Mouse (Mus musculus): ENCODE results near the gene Unc13a.
A peak's percentile ranks its signal among the peaks of the same experiment; 100 is the strongest.

The Unc13a gene

GRCm38 (mm10) chr8:71665331-71666130 lies 6.0 kb downstream of the Unc13a start:
- DNase-seq = peak; percentile 72 to 74

GRCm38 (mm10) chr8:71660325-71661120 lies 11.0 kb downstream of the Unc13a start:
- DNase-seq = peak; percentile 87 to 89

DNA sequence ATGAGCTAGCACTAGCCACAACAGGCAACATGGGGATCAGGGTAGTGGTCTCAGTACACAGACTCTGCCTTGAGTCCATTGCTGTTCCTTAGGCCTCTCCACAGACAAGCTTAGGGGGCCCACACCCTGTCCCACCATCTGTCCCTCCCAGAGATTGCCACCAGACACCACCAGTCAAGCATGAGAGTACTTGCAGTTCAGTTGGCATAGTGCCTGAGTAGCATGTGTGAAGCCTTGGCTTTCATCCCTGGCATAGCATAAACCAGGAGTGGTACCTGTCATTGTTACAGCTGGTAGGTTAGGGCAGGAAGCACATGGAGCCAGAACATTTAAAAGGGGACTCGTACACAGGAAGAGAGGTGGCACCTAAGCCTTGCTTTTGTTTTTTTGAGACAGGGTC lies 11.8 kb downstream of the Unc13a start:
- DNase-seq = no peak

- DNase-seq = no peak
Observed at GRCm38 (mm10) chr8:71658515-71659049, 13.0 kb downstream of the Unc13a start.

DNA sequence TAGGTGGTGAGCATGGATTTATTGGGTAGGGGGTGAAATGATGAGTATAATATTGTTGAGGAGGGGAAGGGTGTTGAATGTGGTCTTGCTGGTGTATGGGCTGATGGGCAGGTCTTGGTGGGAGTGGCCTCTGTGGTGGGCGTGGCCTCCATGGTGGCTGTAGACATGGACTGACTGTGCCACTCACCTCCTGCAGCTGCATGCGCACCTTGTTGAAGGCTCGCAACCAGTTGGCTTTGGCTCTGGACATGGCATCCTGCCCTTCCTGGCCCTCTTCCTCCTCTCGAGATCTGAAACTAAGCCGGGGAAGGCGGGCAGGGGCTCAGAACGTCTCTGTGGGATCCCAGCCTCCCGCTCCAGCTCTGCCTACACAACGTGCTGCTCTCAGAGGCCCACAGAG lies 13.7 kb downstream of the Unc13a start:
- peak in 1 of 2 experiments; percentile 33 for DNase-seq

DNA sequence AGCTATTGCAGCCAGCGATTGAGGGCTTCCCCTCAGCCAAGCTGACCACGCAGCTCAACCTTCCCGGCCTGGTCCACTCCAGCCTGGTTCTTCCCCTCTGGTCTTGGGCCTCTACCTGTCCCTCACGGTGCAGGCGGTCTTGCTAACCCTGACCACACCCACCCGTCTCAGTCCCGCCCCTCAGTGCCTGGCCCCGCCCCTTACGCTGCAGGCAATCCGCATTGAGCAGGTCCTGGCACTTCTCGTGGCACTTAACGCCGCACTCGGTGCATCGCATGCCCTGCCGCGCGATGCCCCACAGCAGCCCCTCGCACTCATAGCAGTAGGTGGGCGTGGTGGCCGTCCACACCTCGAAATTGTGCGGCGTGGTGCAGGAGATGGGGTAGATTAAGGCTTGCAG lies 17.0 kb downstream of the Unc13a start:
- peak; percentile 60 to 67 for DNase-seq

DNA sequence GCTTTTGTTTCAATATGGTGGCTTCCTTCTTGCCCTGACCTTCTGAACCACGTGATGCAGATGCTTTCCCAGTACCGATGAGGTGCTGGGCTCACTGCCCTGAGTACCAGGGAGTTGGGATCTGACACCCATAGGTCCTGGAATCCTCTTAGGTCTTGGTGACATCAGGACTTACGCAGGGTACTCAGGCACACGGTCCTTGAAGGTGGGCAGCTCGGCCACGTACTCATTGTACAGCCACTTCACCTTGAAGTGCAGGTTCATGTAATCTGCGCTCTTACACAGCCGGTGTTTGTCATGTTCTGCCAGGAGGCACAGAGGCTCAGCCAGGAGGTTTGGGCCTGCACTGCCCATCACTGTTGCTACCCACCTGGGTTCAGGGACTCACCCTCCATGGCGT lies 26.0 kb downstream of the Unc13a start:
- DNase-seq = no peak

- DNase-seq = no peak
Observed at GRCm38 (mm10) chr8:71639318-71639717, 32.2 kb downstream of the Unc13a start.

DNA sequence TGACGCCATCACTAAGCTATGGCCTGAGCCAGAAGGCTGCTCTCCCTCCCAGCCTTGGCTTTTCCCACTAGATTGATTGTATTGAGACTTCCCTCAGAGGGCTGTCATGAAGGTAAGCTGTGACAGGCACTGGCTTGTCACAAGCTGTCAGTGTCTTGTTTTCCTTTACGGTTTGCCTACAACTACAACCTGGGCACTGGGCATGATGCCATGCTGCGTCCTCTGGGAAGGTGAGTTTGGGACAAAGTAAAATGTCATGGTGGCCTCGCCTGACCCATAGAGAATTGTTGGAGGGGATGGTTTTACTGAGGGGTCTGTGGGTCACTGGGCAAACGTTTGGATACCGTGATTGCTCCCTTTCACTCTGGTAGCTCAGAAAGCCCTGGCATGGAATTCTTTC lies 33.2 kb downstream of the Unc13a start:
- no peak for DNase-seq

DNA sequence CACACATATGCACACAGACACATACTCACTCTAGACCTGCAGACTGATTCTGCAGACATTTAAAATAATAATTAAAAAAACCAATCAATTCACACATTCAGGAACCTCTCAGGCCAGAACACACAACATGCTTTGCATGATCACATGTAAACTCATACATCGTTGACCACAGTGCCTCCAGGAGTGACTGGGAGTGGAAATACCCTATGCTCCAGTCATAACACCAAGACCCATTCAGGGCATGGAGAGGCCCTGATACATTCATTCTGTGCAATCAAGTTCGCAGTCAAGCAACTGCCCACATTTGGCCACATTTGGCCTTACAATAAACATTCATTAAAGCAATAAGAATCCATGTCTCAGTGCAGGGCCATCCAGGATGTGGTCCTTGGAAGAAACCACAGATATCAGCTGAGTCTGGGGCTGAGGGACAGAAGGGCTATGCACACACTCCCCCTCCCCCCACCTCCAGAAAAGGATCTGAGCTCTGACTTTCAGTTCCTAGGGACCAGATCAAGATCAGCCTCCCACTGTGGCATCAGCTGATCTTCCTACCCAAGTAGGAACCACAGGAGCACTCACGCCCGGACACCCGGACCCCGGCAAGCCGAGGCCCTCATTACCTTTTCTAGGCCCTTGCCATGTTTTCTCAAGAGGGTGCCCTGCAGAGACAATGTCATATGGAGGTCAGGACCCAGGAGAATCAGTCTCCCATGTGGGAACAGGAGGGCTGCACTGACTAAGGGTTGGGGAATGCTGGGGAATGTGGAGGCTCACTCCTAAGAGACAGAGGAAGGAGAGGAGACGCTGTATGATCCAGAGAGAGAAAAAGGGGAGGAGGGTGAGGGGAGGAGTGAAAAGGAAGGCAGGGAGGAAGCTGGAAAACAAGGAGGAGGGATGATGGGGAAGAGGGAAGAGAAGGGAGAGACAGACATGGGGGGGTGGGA lies 34.1 kb downstream of the Unc13a start:
- DNase-seq = no peak

- peak; percentile 77 for DNase-seq
Observed at GRCm38 (mm10) chr8:71633981-71634667, 37.4 kb downstream of the Unc13a start.

DNA sequence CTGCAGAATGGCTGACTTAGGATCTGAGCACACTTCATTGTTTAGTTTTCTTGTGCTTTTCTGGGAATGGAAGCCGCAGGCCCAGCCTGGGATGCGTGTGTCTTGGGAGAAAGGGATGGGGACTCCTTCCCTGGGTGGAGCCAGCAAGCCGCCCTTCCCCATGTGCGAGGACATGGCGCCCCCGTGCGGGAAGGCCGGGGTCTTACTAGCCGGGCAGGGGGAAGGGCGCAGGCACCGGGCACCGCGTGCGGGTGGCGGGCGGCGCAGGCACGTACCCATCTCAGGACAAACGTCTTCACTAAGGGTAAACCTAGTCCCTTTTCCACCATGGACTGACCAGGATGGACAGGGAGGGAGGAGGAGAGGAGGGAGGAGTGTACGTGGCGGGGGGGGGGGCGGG lies 38.4 kb downstream of the Unc13a start:
- peak; percentile 89 to 90 for DNase-seq

GRCm38 (mm10) chr8:71631897-71632296 lies 39.7 kb downstream of the Unc13a start:
- no peak for DNase-seq

- no peak for DNase-seq
Observed at GRCm38 (mm10) chr8:71630761-71631160, 40.8 kb downstream of the Unc13a start.

DNA sequence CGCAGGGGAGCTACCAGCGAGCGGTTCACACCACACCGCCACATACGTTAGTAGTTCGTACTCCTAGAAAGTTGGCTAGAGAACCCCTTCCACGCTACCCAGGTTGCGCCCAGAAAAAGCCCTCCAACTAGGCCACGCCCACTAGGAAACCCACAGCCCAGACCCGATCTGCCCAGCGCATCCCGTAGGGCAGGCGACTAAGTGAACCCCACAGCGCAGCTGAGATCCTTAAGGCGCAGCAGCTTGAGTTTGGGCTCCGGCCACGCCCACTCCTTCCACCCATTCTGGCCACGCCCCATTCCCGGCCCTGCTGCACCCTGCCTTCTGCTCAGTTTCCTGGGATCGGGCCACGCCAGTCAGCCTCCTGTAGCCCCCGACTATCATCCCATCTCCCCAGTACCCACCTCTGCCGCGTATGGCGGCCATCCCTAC lies 41.8 kb downstream of the Unc13a start:
- DNase-seq = peak; percentile 44 to 49

DNA sequence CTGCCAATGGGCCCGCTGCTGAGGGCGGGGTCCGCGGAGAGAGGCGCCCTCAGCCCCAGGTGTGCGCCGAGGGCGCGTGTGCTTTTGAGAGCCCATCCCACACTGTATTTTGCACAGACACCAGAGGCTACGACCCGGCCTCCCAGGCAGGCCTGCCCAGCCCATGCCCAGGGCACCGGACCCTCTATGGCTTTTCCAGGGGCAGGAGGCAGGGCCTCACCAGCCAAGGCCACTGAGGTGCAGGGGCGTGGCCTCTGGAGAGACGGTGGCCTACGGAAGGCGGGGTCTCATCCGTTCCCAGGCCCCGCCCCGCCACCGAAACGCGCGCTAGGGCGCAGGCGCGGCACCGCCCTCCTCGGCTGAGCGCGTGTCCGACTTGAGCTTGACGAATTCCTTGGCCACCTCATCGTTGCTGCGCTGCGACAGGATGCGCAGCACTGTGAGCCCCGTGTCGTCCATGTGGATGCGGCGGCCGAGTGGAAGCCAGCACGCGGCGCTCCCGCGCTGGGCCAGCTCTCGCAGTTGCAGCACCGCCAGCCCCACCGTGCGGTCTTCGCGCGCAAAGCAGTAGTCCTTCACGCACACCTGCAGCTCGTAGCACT lies 42.4 kb downstream of the Unc13a start:
- peak; percentile 95 to 97 for DNase-seq

DNA sequence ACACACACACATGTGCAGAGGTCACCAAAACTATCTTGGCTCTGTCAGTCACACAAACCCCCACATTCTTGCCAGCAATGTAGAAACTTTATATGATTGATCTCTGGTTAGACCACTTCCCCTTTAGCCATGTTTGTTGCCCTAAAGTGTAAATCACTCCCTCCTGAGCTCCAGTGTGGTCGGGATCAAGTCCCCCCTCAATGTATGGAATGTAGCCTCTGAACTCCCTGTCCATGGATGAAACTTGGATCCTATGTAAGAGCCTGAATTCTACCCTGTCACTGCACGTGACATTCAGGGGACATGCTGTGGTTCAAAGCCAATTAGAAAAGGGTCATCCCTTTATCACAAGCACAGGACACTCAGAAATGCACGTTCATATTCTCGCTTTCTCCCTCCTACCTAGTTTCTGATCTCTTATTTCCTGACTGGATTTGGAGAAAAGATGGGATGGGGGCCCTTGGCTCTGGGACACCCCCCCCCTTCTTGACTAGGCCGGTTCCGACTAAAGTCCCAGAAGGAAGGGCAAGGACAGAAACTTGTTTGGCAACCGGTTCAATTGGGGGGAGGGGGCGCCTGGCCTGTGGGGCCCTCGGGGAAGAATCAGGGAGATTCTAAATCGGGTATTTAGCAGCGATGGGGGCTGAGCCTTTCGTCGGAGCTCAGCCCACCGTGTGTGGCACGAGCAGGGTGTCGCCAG lies 43.0 kb downstream of the Unc13a start:
- DNase-seq = peak in 1 of 2 experiments; percentile 18

DNA sequence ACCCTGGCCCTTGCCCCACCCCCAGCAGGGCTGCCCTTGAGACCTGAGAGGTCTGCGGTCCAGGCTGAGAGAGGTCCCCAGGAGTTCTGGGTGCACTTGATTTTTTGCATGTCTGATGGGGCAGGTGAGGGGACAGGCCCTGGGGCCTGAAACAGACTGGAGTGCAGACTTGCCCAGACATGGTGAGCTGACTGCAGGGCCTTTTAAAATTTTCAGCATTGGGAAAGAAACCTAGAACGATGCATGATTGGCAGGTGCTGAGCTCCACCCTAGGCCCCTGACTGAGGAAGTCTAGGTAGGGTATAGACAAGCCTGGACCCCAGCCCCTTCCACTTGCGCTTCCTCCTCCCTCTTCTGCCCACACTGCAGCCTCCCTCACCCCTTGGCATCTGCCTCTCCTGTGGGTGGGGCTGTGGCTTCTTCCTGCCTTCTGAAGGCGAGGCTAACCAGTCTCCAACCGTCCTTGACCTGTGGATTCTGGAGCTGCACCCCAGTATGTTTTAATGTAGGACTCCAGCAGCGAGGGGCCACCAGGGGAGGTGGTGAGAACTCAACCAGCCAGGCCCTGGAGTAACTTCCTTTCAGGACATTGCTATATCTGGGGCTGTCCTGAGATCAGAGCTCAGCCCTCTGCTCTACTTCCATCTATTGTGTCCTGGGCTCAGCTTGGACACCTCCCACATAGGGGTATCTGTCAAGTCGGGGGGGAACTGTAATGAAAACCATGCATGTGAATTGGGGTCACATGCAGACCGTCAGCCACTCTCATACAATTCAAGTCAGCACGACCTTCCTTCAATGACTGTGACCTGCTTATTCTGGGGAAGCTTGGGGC lies 44.1 kb downstream of the Unc13a start:
- no peak for DNase-seq

DNA sequence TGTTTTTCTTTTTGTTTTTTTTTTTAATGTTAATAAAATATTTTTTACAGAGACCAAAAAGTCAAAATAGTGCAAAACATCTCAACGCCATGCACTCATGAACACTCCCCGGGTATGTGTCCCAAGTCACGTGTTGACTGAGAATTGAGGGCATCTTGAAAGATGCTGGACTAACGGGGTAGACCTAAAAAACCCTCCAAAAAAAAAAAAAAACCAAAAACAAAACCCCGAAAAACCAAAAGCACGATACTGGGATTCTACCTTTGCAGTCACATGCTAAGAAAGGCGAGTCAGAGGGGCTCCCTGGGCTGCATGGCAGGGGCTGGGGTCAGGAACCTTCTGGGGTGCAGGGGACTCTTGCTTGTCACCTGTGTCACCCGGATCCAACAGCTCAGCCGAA lies 44.8 kb downstream of the Unc13a start:
- DNase-seq = no peak

GRCm38 (mm10) chr8:71625088-71625487 lies 46.5 kb downstream of the Unc13a start:
- DNase-seq = peak; percentile 53 to 55
